Mouse (Mus musculus) lung, adult 18-20 months (tissue): ENCODE data around the gene Slc8a1.

ENCODE experiments used
- DNase-seq, 2 experiments: peaks; one replicate each; pipeline ENCODE4 v3.0.0; 2022; ENCODE audit warnings: mixed read lengths in 2 of 2

Slc8a1 gene

DNA sequence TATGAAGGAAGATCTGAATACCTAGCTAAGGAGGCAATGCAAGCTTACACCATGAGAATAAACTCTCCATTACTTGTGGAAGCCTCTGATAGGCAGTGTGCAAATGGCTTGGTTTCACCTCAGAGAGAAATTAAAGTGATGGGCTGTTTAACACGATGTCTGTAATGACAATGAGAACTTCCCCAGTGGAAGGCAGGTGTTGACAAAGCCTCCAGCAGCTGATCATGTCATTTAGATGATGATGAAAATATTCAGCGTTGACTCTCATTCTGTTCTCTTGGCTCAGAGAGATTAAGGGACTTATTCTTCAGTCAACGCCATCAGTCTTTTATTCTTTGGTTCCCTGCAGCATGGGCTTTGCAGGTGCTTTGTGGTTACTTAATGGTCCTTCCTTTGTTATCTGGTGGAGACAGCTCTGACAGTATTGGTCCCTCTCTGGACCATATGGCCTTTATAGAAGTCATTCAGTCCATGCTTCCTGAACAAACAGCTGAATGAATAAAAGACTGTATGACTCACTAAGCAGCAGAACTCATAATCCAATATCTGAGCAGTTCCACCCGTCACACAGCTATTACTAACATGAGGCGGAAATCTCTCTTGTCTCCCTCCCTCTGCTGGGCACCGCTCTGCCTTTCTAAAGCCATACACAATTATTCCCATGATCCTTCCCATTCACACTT is 184.0 kb downstream of the Slc8a1 start:
- no peak for DNase-seq

DNA sequence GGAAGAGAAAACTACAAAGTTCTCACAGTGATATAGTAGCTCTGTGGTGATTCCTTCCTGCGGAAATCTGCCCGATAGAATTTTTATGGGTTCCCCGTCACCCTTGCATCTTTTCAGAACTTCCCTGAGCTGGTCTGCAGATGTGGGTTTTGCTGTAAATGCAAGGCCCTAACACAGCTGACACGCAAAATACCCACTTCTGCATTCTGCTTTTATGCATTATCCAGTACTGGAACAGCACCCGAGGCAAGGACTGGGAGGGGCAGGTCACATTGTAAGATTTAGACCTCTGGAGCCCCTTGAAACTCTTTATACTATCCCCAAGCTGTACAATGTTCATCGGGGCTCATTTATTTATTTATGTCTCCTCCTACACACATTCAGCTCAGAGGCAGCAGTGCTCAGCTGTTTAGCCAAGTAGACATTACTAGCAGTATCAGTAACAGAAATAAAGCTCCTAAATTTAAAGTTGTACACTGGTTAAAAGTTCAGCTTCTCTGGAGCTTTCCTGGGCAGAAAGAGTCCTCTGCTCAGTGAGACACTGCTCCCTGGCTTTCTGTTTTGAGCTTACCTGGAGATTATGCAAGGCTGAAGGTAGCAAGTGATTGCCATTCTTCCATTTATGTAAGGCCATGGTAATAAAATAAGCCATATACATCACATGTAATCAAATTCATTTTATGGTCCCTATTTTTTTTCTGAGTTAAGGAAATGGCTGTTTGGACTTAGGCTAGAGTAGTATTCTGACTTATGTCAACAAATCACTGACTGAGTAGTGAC is 186.1 kb downstream of the Slc8a1 start:
- DNase-seq: no peak

DNA sequence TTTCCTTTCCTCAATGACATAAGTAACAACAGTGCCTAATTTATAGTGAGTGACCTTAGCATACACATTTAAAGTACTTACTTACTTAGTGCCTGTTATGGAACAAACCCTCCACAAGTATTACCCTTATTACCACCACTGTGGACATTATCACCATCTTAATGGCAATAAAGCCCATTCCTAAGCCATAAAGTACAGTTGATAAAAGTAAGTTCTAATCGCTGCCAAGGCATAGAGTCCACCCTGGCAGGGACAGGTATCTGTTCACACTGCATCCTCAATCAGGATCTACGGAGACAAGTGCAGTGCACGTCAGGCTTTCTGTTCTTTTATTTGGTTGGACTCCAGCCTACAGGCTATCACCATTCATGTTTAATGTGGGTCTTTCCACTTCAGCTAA is 187.3 kb downstream of the Slc8a1 start:
- no peak for DNase-seq

DNA sequence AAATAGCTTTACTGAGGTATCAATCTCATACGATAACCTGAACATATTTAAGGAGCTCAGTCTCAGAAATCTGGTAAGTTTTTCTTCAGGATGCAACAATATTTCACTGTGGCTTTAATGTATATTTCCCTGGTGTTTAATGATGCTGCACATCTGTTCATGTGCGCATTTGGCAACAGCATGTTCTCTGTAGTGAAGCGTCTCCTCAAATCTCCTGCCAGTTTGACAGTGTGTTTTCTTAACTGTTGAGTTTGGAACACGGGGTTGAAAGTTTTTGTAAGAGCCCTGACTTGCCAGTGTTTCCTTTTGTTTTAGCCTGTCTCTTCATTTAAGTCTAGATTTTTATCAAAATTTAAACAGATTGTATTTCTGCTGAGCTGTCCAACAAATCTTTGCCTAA is 190.2 kb downstream of the Slc8a1 start:
- DNase-seq: no peak

DNA sequence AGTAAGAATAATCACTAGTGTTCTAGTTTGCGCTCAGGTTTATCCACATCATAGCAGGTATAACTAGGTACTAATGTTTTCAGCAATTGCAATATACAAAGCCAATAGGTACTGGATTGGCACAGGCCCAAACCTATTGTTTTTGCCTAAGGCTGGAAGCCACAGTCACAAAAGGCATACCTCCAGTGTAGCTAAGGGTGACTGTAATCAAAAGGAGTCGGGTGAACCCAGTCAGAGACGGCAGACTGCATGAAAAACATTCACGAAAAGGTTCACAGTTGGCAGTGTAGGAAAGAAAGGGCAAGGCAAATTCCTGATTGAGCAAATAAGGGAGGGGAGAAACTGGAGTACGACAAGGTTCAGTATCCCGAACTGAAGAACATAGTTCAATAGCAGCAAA is 191.7 kb downstream of the Slc8a1 start:
- DNase-seq: peak in 1 of 2 experiments; percentile 32

DNA sequence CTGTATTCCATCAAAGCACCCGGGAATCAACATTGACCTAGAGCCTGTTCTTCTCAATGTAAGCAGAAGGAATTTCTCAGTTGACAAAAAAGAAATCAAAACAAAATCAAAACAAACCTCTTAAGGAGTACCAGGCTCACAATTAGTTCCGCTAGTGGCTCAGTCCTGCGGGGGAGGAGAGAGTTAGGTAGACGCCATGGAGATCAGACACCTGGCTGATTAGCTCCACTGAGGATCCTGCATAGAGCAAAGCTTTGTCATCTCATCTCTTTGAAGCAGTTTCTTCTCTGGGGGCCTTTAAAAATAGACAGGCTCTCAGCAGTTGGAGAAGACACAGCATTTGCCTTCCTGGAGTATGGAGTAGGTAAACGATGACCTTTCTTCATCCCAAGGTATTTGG is 192.2 kb downstream of the Slc8a1 start:
- no peak for DNase-seq

DNA sequence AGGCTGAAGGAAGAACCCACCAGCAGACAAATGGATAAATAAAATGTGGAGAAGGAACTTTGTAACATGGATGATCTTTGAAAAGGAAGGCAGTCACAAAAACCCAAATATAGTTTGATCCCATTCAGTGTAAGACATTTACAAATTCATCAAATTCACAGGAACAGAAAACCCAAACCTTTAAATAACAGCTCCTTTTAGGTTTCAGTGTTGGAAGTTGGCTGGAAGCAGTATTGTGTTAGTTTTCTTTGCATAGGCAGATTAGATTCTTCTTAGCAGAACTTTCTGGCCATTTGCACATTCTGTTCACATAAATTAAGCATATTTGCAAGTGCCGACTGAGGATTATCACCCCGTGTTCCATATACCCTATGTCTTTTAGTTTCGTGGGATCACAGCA is 193.3 kb downstream of the Slc8a1 start:
- no peak for DNase-seq

DNA sequence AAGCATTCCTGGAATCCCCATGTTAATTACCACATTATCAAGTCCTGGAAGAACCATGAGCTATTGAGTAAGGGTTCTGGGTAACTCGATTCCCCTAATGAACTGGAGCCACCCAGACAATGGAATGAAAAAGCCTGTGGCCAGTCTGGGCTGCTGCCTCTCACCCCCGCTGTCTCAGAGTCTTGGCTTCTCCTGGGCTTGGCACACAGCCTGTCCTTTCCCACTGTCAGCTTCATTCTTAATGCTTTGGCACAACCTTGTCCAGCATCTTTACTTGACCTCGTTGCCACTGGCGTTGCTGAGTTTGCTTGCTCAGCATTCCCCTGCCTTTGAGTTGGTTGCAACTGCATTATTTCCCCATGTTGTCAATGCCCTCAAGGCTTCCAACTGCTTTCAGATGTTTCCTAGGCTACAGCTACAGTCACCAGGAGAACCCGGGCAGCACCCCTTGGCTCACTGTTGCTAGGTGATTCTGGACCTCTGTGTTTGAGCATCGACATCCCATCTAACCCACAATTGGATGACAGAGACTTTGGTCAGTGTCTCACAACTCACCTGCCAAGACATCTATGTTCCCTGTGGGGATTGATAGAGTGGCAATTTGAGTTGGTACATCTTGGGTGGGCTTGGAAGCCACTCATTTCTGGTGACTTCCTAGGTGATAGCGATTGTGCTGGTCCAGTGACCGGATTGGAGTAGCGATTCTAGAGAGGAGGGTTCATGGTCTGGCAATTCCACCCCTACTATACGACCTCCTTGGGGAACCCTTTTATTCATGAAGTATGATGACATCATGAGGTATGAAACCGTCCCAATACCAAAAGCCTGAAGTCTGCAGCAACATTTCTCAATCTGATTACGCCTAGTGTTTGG is 195.6 kb downstream of the Slc8a1 start:
- DNase-seq: peak; percentile 8 to 15

DNA sequence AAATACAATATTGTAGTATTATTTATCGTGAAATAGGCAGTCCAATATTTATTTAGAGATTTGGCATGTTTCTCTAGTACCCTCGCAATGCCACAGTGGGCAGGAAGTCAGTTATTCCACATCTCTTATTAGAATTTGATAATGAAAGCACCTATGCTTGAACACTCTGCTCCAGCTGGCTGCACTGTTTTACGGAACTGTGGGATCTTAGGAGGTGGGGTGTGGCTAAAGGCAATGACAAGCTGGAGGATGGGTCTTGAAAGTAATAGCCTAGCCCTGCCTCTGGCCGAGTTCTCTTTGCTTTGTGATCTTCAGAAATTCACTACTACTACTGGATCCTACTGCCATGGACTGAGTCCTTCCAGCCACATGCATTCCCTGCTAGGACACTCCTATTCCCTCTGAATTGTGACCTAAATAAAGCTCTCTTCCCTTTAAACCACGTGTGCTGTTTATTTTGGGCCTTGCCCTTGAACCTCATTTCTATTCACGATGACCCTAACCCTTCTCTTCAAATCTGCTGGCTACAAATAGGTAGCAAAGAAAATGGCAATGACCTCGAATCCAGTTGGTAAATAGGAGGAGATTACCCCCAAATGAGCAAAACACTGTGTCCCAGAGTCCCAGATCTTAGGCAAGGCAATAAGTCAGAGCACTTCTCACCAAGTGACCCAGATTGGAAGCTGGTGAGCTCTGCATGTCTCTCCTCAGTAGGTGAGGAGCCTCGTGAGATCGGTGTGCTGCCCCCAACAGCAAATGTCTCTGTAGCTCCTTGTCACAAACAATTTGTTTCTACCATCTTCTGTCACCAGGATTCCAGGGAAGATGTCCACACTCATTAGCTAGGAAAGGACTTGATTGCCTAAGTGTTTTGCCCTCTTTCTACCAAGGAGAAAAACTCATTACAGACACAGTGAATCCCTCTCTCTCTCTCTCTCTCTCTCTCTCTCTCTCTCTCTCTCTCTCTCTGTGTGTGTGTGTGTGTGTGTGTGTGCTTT is 199.7 kb downstream of the Slc8a1 start:
- DNase-seq: peak in 1 of 2 experiments; percentile 6

DNA sequence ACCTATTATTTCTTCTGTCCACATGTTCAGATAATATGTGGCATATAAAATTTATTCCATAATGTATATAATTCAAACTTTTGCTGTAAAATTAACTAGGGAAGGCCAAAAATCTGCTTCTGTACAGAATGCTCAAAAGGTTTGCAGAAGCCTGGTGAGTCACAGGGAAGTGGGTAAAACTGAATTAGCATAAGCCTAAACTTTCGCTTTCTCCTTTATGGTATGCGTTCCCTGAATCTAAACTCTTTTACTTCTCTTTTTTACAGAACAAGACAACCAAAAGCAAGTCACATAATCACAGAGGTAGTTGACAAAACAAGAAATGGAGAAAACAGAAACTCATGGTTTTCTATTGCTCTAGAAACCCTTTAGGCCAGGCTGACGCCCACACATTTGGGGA is 202.1 kb downstream of the Slc8a1 start:
- no peak for DNase-seq

DNA sequence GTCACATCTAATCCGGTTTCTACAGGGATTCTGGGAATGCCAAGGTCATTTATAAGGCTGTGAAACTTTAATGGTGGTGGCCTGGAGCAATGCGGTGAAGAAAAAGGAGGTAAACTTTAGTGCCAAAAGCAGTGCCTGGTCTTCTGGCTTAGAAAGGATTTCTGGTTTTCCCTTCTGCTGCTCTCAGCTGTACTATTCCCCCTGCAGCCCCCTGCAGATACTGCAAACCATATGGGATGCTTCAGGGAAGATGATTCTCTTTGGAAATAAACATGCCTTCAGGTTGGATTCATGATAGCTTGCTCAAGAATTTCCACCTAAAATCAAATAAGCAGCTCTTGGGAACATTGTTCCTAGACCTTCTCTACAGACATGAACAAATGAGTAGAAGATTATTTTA is 208.3 kb downstream of the Slc8a1 start:
- no peak for DNase-seq

DNA sequence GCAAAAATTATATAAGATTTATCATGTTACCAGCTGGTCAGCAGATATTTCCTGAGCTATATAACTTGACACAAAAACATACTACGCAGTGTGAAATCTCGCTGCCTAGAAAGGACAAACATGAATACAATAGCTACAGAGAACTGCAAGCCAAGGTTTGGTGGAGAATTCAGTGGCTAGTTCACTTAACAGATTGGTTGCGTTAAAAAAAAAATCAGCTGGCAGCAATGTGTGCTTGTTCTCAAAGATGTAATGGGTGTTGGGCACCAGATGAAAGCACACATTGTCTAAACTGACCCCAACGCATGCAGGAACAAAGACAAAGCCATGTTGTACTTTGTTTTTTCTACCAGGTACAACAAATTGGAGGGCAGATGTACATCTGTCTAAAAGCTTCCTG is 209.2 kb downstream of the Slc8a1 start:
- DNase-seq: no peak

DNA sequence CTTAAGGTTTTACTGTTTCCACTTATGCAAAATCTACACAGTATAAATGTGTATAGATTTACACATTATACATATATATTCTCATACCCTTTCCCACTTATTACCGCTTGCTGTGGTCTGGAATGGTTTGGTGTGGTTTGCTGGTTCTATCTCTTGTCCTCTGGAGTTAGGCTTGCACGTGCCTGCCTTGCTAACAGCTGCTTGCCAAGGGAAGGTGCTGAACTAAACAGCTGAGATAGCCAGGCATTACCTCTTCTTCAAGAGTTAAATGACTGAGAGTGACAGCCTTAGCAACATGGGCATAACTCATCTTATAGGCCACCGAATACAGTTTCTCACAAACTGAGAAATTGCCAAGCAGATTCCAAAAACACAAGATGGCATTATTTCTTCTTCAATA is 211.7 kb downstream of the Slc8a1 start:
- no peak for DNase-seq

DNA sequence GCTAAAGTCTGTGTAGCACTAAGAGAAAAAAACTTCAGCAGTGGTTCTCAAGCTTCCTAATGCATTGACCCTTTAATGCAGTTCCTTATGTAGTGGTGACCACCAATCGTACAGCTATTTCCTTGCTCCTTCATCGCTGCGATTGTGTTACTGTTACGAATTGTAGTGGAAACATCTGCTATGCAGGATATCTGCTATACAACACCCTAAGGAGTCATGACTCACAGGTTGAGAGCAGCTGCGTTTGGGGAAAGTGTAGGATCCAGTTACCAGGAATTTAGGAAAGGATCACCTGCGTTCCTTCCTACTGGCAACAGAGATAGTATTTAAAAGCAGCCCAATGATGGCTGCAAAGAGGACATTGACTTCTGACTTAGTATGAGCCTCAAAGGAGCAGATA is 213.4 kb downstream of the Slc8a1 start:
- no peak for DNase-seq

DNA sequence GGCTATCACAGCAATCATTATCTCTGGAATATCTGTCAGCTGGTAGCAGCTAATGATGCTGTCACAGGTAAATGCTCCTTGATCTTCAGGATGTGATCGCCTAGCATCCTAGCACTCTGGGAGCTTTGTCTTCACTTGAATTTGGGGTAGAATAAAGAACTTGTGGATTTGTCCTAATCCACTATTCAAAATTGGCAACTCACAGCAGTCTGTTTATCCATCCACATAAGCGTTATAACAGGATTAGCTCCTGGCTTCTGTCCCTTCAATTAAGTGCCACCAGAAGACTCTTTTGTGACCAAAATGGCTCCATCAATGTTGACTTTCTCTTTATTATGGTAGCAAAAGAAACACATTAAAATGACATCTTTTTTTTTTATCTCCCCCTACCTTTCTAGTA is 214.2 kb downstream of the Slc8a1 start:
- DNase-seq: no peak

DNA sequence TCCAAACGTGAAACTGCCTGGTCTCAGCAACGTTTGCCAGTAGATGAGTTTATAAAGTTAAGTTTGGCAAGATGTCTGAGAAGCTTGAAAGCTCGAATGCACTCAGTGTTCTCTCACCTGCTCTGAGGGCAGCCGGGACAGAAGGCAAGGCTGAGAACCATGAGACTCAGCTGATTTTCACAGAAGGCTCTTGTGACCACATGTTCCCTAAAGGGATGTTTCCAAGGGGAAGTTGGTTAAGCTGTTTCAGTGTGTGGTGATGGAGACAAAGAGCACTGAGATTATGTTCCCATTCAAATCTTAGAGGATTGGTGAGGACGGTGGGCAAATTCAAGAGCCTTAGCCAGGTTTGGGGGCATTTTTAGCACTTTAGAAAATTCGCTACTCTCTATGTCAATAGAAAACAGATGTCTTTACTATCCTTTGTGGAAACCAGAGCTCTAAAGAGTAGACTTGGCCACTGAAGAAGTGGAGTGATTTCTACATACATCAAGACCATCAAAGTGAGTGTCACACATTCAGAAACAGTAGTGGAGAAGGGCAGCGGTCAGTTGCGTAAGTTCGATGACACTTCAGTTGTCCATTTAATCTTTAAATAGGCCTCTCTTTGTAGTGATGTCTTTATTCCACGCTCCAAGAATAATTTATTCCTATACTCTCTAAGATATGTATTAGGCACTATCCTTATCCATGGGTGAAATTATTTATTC is 219.7 kb downstream of the Slc8a1 start:
- DNase-seq: no peak

DNA sequence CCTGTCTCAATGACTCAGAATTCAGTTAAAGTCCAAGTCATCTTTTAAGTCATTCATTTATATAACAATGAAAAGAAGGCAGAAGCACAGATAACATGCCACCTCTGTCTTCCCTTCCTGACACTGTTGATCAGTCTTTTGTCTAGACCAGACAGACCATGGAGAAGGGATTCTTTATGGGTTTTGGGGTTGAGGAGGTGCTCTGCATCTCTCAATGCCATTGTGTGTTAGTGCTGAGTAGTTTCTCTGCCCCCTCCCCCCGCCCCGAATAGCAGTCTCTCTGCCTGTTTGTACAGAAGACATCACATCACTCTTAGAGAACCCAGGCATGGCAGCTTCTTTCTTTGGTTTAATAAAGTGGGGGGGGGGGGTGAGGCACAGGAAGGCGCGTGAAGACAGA is 222.0 kb downstream of the Slc8a1 start:
- DNase-seq: no peak

DNA sequence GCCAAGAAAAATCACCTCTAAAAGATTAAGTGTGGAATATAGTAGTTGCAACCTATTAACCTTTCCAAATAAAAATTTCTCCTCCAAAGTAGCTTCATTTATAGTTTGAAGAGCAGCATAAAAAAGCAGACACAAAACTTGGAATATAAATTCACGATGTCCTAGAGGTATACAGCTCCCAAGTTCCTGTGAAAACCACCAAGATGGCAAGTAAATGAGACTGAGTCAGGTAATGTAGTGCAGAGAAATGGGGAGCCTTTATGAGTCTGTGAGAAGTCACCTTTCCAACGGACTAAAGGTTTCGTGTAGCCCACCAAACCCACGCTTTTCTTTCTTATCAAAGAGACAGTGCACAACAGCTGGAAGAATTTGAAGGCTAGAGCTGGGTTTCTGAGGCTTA is 224.2 kb downstream of the Slc8a1 start:
- DNase-seq: no peak

DNA sequence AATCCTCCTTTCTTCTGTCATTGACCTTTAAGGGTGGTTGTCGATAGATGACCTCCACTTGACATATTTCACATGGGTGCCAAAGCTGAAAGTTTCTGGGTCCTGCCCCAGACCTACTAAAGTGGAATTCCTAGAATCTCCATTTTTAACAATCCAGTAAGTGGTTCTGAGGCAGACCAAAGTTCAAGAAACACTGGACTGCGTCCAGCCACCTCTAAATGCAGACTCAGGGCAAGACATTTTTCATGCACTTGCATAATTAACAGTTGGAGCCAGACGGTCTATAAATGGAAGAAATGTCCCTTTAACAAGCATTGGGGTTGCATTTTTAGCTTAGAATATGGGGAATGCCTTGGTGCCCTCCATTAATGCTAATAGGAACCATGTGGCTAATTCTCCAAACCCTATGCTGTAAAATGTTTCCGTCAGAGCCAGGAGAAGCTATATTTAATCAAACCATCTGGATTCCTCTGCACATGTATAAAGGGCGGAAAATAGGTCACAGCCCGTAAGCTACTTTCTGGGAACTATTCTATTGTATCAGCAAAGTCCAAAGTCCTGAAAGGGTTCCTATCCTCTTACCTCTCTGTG is 224.7 kb downstream of the Slc8a1 start:
- DNase-seq: no peak

DNA sequence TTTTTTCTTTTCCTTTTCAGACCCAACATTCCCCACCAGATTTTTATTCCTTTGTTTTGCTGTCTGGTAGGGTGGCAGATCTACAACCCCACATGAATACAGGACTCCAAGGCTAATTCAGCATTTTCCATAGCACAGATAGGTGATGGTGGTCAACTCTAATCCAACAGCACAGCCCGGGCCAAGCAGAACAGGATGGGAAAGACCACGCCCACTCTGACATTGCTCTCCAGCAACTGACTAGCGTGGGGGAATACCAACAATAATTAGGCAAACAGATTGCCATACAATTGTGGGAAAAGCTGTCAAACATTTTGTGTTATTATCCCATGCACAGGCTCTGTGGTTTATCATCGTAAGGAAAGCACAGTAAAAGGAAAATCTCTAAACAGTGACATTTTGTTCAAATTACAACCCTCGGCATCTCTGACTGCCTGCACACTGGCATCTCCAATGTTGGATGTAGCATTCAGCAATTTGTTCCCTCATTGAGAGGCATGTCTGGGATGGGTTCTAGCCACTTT is 233.0 kb downstream of the Slc8a1 start:
- DNase-seq: no peak

DNA sequence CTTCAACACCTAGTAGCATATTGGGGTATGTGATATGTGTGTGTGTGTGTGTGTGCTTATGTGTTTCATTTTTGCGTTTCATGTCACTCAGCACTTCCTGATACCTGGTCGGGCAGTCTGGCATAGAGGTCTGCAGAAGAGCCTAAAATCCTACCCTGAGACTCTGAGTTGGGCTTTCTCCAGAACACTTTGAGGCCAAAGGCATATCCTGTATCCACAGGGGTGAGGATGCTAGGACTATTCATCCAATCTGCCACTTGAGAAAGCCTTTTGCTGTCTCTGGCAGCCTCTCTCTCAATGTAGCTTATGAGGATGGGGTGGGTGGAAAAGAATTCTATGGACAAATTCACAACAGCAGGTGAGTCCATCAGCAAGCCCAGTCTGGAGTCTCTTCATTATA is 234.1 kb downstream of the Slc8a1 start:
- no peak for DNase-seq
